ENCODE assay signal across 28 mouse cellular contexts in the genomic region with DNA sequence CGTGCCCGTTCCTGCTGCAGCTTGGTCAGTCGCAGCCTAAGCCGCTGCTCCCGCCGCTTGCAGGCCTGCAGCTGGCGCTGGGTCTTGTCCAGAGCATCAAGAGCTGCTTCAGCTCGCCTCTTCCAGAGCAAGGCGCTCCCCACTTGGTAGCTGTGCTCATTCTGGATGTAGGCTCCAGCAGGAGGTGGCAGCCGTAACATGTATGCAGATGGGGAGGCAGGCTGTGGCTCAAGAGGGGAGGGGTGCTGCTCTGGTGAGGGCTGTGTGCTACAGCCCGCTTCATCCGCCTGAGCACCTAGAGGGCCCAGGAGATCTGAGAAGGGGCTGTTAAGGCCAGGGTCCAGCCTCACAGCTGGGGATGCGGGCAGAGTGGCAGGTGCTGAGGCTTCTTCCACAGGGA. TPM values are rescaled to one million over a fixed set of nuclear protein-coding genes. Genes with fewer than 3 reads are reported as not detected.
DNase-seq lines count a peak whose midpoint lies in the region; ATAC-seq and TF ChIP-seq lines count a peak whose summit lies in the region.
"Had no signal": no experiment of that assay in that cellular context is flagged by ENCODE, and none has a peak within 500 bp of the region (broad histone marks: within the 10 kb centered on the region; RNA-seq: fewer than 3 reads in every experiment).

No protein-coding gene starts in this region.

- no peaks in the 10 kb centered on the region for H3K27me3 ChIP-seq in embryonic facial prominence, embryonic 13.5 days
- no peaks in the 10 kb centered on the region for H3K27me3 ChIP-seq in embryonic facial prominence, embryonic 10.5 days (replicated peaks; ENCODE audit: low read depth, poor library complexity, severe bottlenecking)
- no peaks in the 10 kb centered on the region for H3K27me3 ChIP-seq in limb, embryonic 13.5 days
- H3K27me3 ChIP-seq in limb, embryonic 10.5 days (ENCODE audit: low read depth, poor library complexity, severe bottlenecking): no peaks in the 10 kb centered on the region
- no peaks in the 10 kb centered on the region for H3K27me3 ChIP-seq in ES-Bruce4 (ENCODE audit: control insufficient read depth, insufficient read depth, low read length, poor library complexity, severe bottlenecking)
- H3K27me3 ChIP-seq: embryonic facial prominence, embryonic 15.5 days; heart, embryonic 15.5 days; lung, embryonic 15.5 days; neural tube, embryonic 15.5 days; stomach, embryonic 15.5 days had no signal

- H3K4me2 ChIP-seq in embryonic facial prominence, embryonic 13.5 days: no peak overlapping the region
- H3K4me2 ChIP-seq in limb, embryonic 13.5 days (replicated peaks): no peak overlapping the region
- H3K4me2 ChIP-seq: embryonic facial prominence, embryonic 15.5 days; heart, embryonic 15.5 days; liver, embryonic 11.5 days; lung, embryonic 15.5 days; neural tube, embryonic 15.5 days; stomach, embryonic 15.5 days had no signal

- 87% methylated on average over 13 of the region's 13 CpGs for WGBS in embryonic facial prominence, embryonic 13.5 days
- 88% methylated on average over 13 of the region's 13 CpGs for WGBS in embryonic facial prominence, embryonic 10.5 days
- whole genome bisulfite sequencing in limb, embryonic 13.5 days: 83% methylated on average over 13 of the region's 13 CpGs
- 87% methylated on average over 13 of the region's 13 CpGs for WGBS in limb, embryonic 10.5 days

- 0 out of 2 replicates have a peak overlapping the region, but pooled peaks have one; percentile 17 for H3K9ac ChIP-seq in embryonic facial prominence, embryonic 13.5 days
- 0 out of 2 replicates have a peak overlapping the region, but pooled peaks have one; percentile 2 for H3K9ac ChIP-seq in limb, embryonic 13.5 days
- H3K9ac ChIP-seq in ES-Bruce4 (ENCODE audit: low read depth, poor library complexity, severe bottlenecking): no peak overlapping the region
- H3K9ac ChIP-seq: embryonic facial prominence, embryonic 15.5 days; heart, embryonic 15.5 days; lung, embryonic 15.5 days; neural tube, embryonic 15.5 days; stomach, embryonic 15.5 days had no signal

- no peak overlapping the region for H3K27ac ChIP-seq in embryonic facial prominence, embryonic 13.5 days
- H3K27ac ChIP-seq in embryonic facial prominence, embryonic 10.5 days (replicated peaks): no peak overlapping the region
- no peak overlapping the region for H3K27ac ChIP-seq in limb, embryonic 13.5 days
- H3K27ac ChIP-seq in limb, embryonic 10.5 days: no peak overlapping the region
- H3K27ac ChIP-seq in ES-Bruce4 (ENCODE audit: insufficient read depth, low read length): no peak overlapping the region
- H3K27ac ChIP-seq: embryonic facial prominence, embryonic 15.5 days; gastrocnemius, adult 2 months; heart, embryonic 15.5 days; lung, embryonic 15.5 days; neural tube, embryonic 15.5 days; stomach, embryonic 15.5 days had no signal

- H3K4me3 ChIP-seq in embryonic facial prominence, embryonic 13.5 days: no peak overlapping the region
- no peak overlapping the region for H3K4me3 ChIP-seq in embryonic facial prominence, embryonic 10.5 days
- no peak overlapping the region for H3K4me3 ChIP-seq in limb, embryonic 13.5 days
- H3K4me3 ChIP-seq in limb, embryonic 10.5 days: no peak overlapping the region
- H3K4me3 ChIP-seq in ES-Bruce4 (ENCODE audit: low read depth, low read length): peak overlapping the region; percentile 9; the same call in 1 of the 2 replicates
- H3K4me3 ChIP-seq: embryonic facial prominence, embryonic 15.5 days; gastrocnemius, adult 2 months; heart, embryonic 15.5 days; lung, embryonic 15.5 days; stomach, embryonic 15.5 days had no signal

- H3K36me3 ChIP-seq in embryonic facial prominence, embryonic 13.5 days: peaks cover 56% of the 10 kb centered on the region
- H3K36me3 ChIP-seq in embryonic facial prominence, embryonic 10.5 days (replicated peaks): peaks cover 59% of the 10 kb centered on the region
- H3K36me3 ChIP-seq in limb, embryonic 13.5 days: peaks cover 56% of the 10 kb centered on the region
- peaks cover 60% of the 10 kb centered on the region for H3K36me3 ChIP-seq in limb, embryonic 10.5 days
- H3K36me3 ChIP-seq in ES-Bruce4 (ENCODE audit: control insufficient read depth, insufficient read depth, low read length, poor library complexity, severe bottlenecking): no peaks in the 10 kb centered on the region; the same call in 1 of the 2 replicates

- TF ChIP-seq EP300 in ES-Bruce4 (IDR thresholded peaks at IDR 0.05; ENCODE audit: insufficient read depth, low read depth, low read length): no peak

- peaks cover 15% of the 10 kb centered on the region for H3K4me1 ChIP-seq in embryonic facial prominence, embryonic 13.5 days
- H3K4me1 ChIP-seq in embryonic facial prominence, embryonic 10.5 days: peaks cover 27% of the 10 kb centered on the region
- peaks cover 20% of the 10 kb centered on the region for H3K4me1 ChIP-seq in limb, embryonic 13.5 days
- H3K4me1 ChIP-seq in limb, embryonic 10.5 days: peaks cover 22% of the 10 kb centered on the region
- peaks cover 3% of the 10 kb centered on the region for H3K4me1 ChIP-seq in ES-Bruce4 (ENCODE audit: control insufficient read depth, insufficient read depth, low read length)

- ATAC-seq in embryonic facial prominence, embryonic 13.5 days (ENCODE audit: insufficient number of reproducible peaks, insufficient read depth, low FRiP score, low TSS enrichment, low read depth): no peak
- ATAC-seq in limb, embryonic 13.5 days (ENCODE audit: low FRiP score, low read depth): no peak
- ATAC-seq in activated CD4-positive, CD25-positive, alpha-beta regulatory T cell, adult 4 months: no peak
- ATAC-seq: forebrain, embryonic 14.5 days; hindbrain, embryonic 16.5 days had no signal

- H3K9me3 ChIP-seq in embryonic facial prominence, embryonic 13.5 days: no peaks in the 10 kb centered on the region
- no peaks in the 10 kb centered on the region for H3K9me3 ChIP-seq in embryonic facial prominence, embryonic 10.5 days
- no peaks in the 10 kb centered on the region for H3K9me3 ChIP-seq in limb, embryonic 13.5 days
- H3K9me3 ChIP-seq in limb, embryonic 10.5 days (replicated peaks): no peaks in the 10 kb centered on the region
- no peaks in the 10 kb centered on the region for H3K9me3 ChIP-seq in ES-Bruce4 (replicated peaks; ENCODE audit: control insufficient read depth, insufficient read depth, low read length, poor library complexity, severe bottlenecking)
- H3K9me3 ChIP-seq: embryonic facial prominence, embryonic 15.5 days; G1E; heart, embryonic 15.5 days; lung, embryonic 15.5 days; neural tube, embryonic 15.5 days; stomach, embryonic 15.5 days had no signal

- no peak for DNase-seq in embryonic facial prominence, embryonic 10.5 days (ENCODE audit: low spot score)
- no peak for DNase-seq in limb, embryonic 10.5 days (ENCODE audit: low spot score)
- peak; percentile 6 for DNase-seq in brain, embryonic 14.5 days (ENCODE audit: low read depth)
- no peak for DNase-seq in frontal cortex, adult 2 months (ENCODE audit: extremely low spot score in 1 of 2, low spot score in 1 of 2)
- DNase-seq: adrenal gland, postnatal 25 days; cerebellum, adult 8-10 months; embryo, embryonic 11 days; gastrocnemius, adult 2 months; kidney, adult 18-20 months; kidney, postnatal 4 days; layer of hippocampus, adult 9-11 months; lung, postnatal 36 days; midbrain, embryonic 14.5 days; retina, postnatal 1 day; right cerebral cortex, postnatal 14 days had no signal

- TF ChIP-seq CTCF in ES-Bruce4 (IDR thresholded peaks at IDR 0.05; ENCODE audit: low read depth, low read length): no peak
- no peak for TF ChIP-seq CTCF in brain, embryonic 14.5 days (IDR thresholded peaks at IDR 0.05; ENCODE audit: borderline replicate concordance, extremely low read depth, insufficient read depth, insufficient read length)

- TF ChIP-seq POLR2A in ES-Bruce4 (IDR thresholded peaks at IDR 0.05; ENCODE audit: insufficient read depth, low read length): no peak
- no peak for TF ChIP-seq POLR2A in brain, embryonic 14.5 days (IDR thresholded peaks at IDR 0.05; ENCODE audit: borderline replicate concordance, extremely low read depth, insufficient read depth, insufficient read length, poor library complexity, severe bottlenecking)

RNA-seq across cellular contexts. Expression of a gene that starts 2.7 kb away (rescaled TPM):
- 72.5 and 75.2 TPM in 2 replicates for polyA plus RNA-seq in embryonic facial prominence, embryonic 13.5 days (2015; fragmentation: Nextera tagmentation; extraction: Ambion mirVana)
- 49.4 and 52.2 TPM in 2 replicates for polyA plus RNA-seq in embryonic facial prominence, embryonic 10.5 days (2016; fragmentation: Nextera tagmentation; extraction: Ambion mirVana)
- polyA plus RNA-seq in limb, embryonic 13.5 days (2015; fragmentation: Nextera tagmentation; extraction: Ambion mirVana): 72.0 and 75.2 TPM in 2 replicates
- 47.8 and 58.9 TPM in 2 replicates for polyA plus RNA-seq in limb, embryonic 10.5 days (2016; fragmentation: Nextera tagmentation; extraction: Ambion mirVana)
- 12.9 and 13.1 TPM in 2 replicates for polyA plus RNA-seq in ES-Bruce4 (2011; ENCODE audit: insufficient read depth, insufficient read length, low read depth, missing spikeins)
- polyA plus RNA-seq in brain, embryonic 14.5 days (2012; rRNA removed): 75.1 and 103 TPM in 2 replicates
- 73.0 and 74.7 TPM in 2 replicates for polyA plus RNA-seq in frontal cortex, adult 2 months (2012; rRNA removed)
- 10 to 100 TPM; 67.5 to 70.8 TPM for polyA plus RNA-seq in activated CD4-positive, CD25-positive, alpha-beta regulatory T cell, adult 4 months (2017; shearing (Covaris generic))

RNA-seq across cellular contexts. Expression of a gene that starts 19.8 kb away (rescaled TPM):
- polyA plus RNA-seq in embryonic facial prominence, embryonic 13.5 days (2015; fragmentation: Nextera tagmentation; extraction: Ambion mirVana): 98.5 and 119 TPM in 2 replicates
- 84.2 and 87.5 TPM in 2 replicates for polyA plus RNA-seq in embryonic facial prominence, embryonic 10.5 days (2016; fragmentation: Nextera tagmentation; extraction: Ambion mirVana)
- 104 and 106 TPM in 2 replicates for polyA plus RNA-seq in limb, embryonic 13.5 days (2015; fragmentation: Nextera tagmentation; extraction: Ambion mirVana)
- 78.2 and 89.8 TPM in 2 replicates for polyA plus RNA-seq in limb, embryonic 10.5 days (2016; fragmentation: Nextera tagmentation; extraction: Ambion mirVana)
- polyA plus RNA-seq in ES-Bruce4 (2011; ENCODE audit: insufficient read depth, insufficient read length, low read depth, missing spikeins): 46.1 and 46.6 TPM in 2 replicates
- 309 and 395 TPM in 2 replicates for polyA plus RNA-seq in brain, embryonic 14.5 days (2012; rRNA removed)
- 267 and 291 TPM in 2 replicates for polyA plus RNA-seq in frontal cortex, adult 2 months (2012; rRNA removed)
- polyA plus RNA-seq in activated CD4-positive, CD25-positive, alpha-beta regulatory T cell, adult 4 months (2017; shearing (Covaris generic)): 10 to 100 TPM; 41.0 to 47.1 TPM

RNA-seq across cellular contexts. Expression of a gene that starts 32.8 kb away (rescaled TPM):
- not detected in 2 replicates for polyA plus RNA-seq in embryonic facial prominence, embryonic 13.5 days (2015; fragmentation: Nextera tagmentation; extraction: Ambion mirVana)
- 0.10 TPM in 1 of 2 replicates, not detected in the other for polyA plus RNA-seq in embryonic facial prominence, embryonic 10.5 days (2016; fragmentation: Nextera tagmentation; extraction: Ambion mirVana)
- not detected in 2 replicates for polyA plus RNA-seq in limb, embryonic 13.5 days (2015; fragmentation: Nextera tagmentation; extraction: Ambion mirVana)
- polyA plus RNA-seq in limb, embryonic 10.5 days (2016; fragmentation: Nextera tagmentation; extraction: Ambion mirVana): not detected in 2 replicates
- polyA plus RNA-seq in ES-Bruce4 (2011; ENCODE audit: insufficient read depth, insufficient read length, low read depth, missing spikeins): 1.6 and 1.8 TPM in 2 replicates
- 0.47 and 0.78 TPM in 2 replicates for polyA plus RNA-seq in brain, embryonic 14.5 days (2012; rRNA removed)
- 0.69 and 0.88 TPM in 2 replicates for polyA plus RNA-seq in frontal cortex, adult 2 months (2012; rRNA removed)
- not detected for polyA plus RNA-seq in activated CD4-positive, CD25-positive, alpha-beta regulatory T cell, adult 4 months (2017; shearing (Covaris generic))
- polyA plus RNA-seq: liver, embryonic 11.5 days had no signal

RNA-seq across cellular contexts. Expression of a gene that starts 33.4 kb away (rescaled TPM):
- 0.08 and 0.32 TPM in 2 replicates for polyA plus RNA-seq in embryonic facial prominence, embryonic 13.5 days (2015; fragmentation: Nextera tagmentation; extraction: Ambion mirVana)
- polyA plus RNA-seq in embryonic facial prominence, embryonic 10.5 days (2016; fragmentation: Nextera tagmentation; extraction: Ambion mirVana): 0.21 and 0.24 TPM in 2 replicates
- polyA plus RNA-seq in limb, embryonic 13.5 days (2015; fragmentation: Nextera tagmentation; extraction: Ambion mirVana): 0.36 and 0.40 TPM in 2 replicates
- polyA plus RNA-seq in limb, embryonic 10.5 days (2016; fragmentation: Nextera tagmentation; extraction: Ambion mirVana): 0.08 TPM in 1 of 2 replicates, not detected in the other
- polyA plus RNA-seq in ES-Bruce4 (2011; ENCODE audit: insufficient read depth, insufficient read length, low read depth, missing spikeins): 0.25 TPM in 1 of 2 replicates, not detected in the other
- polyA plus RNA-seq in brain, embryonic 14.5 days (2012; rRNA removed): 1.4 and 1.8 TPM in 2 replicates
- 2.6 TPM in 2 replicates for polyA plus RNA-seq in frontal cortex, adult 2 months (2012; rRNA removed)
- not detected for polyA plus RNA-seq in activated CD4-positive, CD25-positive, alpha-beta regulatory T cell, adult 4 months (2017; shearing (Covaris generic))
- polyA plus RNA-seq: G1E had no signal

RNA-seq across cellular contexts. Expression of a gene that starts 38.9 kb away (rescaled TPM):
- 1.1 and 2.0 TPM in 2 replicates for polyA plus RNA-seq in embryonic facial prominence, embryonic 13.5 days (2015; fragmentation: Nextera tagmentation; extraction: Ambion mirVana)
- 0.75 and 1.1 TPM in 2 replicates for polyA plus RNA-seq in embryonic facial prominence, embryonic 10.5 days (2016; fragmentation: Nextera tagmentation; extraction: Ambion mirVana)
- polyA plus RNA-seq in limb, embryonic 13.5 days (2015; fragmentation: Nextera tagmentation; extraction: Ambion mirVana): 0.52 and 0.83 TPM in 2 replicates
- polyA plus RNA-seq in limb, embryonic 10.5 days (2016; fragmentation: Nextera tagmentation; extraction: Ambion mirVana): 0.85 and 1.2 TPM in 2 replicates
- 6.4 and 7.5 TPM in 2 replicates for polyA plus RNA-seq in ES-Bruce4 (2011; ENCODE audit: insufficient read depth, insufficient read length, low read depth, missing spikeins)
- polyA plus RNA-seq in brain, embryonic 14.5 days (2012; rRNA removed): 16.6 and 17.4 TPM in 2 replicates
- 144 and 169 TPM in 2 replicates for polyA plus RNA-seq in frontal cortex, adult 2 months (2012; rRNA removed)
- not detected for polyA plus RNA-seq in activated CD4-positive, CD25-positive, alpha-beta regulatory T cell, adult 4 months (2017; shearing (Covaris generic))
- polyA plus RNA-seq: G1E had no signal
